Mouse (Mus musculus) heart, embryonic 16.5 days (tissue): ENCODE measurements around the gene Klhl30. TPM values are rescaled to one million over a fixed set of nuclear protein-coding genes. Genes with fewer than 3 reads are reported as not detected.

ENCODE experiments used
- ATAC-seq: fragments of 200-750 bp; cut with Nextera tagmentation; replicated peaks from 2 replicates; pipeline ENCODE4 v1.8.0; 2017; ENCODE audit warnings: moderate number of reproducible peaks; ENCODE audit not compliant: insufficient read depth, low FRiP score; ENCODE audit errors: extremely low read depth
- H3K27ac ChIP-seq: fragments of 300-500 bp; sonication (generic); 2 replicates; pipeline ENCODE4 v1.5.1; 2014; ENCODE audit warnings: mild to moderate bottlenecking, low read length, control low read depth, moderate library complexity
- H3K27me3 ChIP-seq: fragments of 300-500 bp; sonication (generic); 2 replicates; pipeline ENCODE4 v1.6.1; 2014; ENCODE audit warnings: low read length, mixed read lengths; ENCODE audit not compliant: control insufficient read depth, insufficient read depth
- H3K36me3 ChIP-seq: fragments of 300-500 bp; sonication (generic); 2 replicates; pipeline ENCODE4 v1.6.1; 2014; ENCODE audit not compliant: control insufficient read depth, insufficient read depth
- H3K4me1 ChIP-seq: fragments of 300-500 bp; sonication (generic); 2 replicates; pipeline ENCODE4 v1.6.1; 2014; ENCODE audit warnings: low read length, mixed read lengths; ENCODE audit not compliant: control insufficient read depth, insufficient read depth
- H3K4me2 ChIP-seq: fragments of 300-500 bp; sonication (generic); 2 replicates; pipeline ENCODE4 v1.6.1; 2014; ENCODE audit warnings: low read depth, mild to moderate bottlenecking, control low read depth, low read length
- H3K4me3 ChIP-seq: fragments of 300-500 bp; sonication (generic); 2 replicates; pipeline ENCODE4 v1.5.1; 2014; ENCODE audit warnings: mild to moderate bottlenecking, control low read depth, low read length
- H3K9ac ChIP-seq: fragments of 300-500 bp; sonication (generic); 2 replicates; pipeline ENCODE4 v1.6.1; 2014; ENCODE audit warnings: low read length, control low read depth
- H3K9me3 ChIP-seq: fragments of 300-500 bp; sonication (generic); replicated peaks from 2 replicates; pipeline ENCODE4 v1.6.1; 2016; ENCODE audit warnings: low read length; ENCODE audit not compliant: control insufficient read depth
- WGBS: fragments of 180-500 bp; shearing (Covaris S2); extraction: QIAGEN DNeasy Blood & Tissue Kit; methylation state at CpG from one replicate; pipeline ENCODE4 v1.1.7; 2014; 5-methylcytosine and 5-hydroxymethylcytosine counted together
- polyA plus RNA-seq: library from polyadenylated mRNA; unstranded; fragments of >200 nt; fragmentation: Nextera tagmentation; extraction: Ambion mirVana; gene quantifications from 2 replicates; pipeline ENCODE4 v1.2.1, GENCODE M21; 2015

Gene Klhl30
- polyA plus RNA-seq, 1 experiment from 2014 or later: 51.4 TPM

DNA sequence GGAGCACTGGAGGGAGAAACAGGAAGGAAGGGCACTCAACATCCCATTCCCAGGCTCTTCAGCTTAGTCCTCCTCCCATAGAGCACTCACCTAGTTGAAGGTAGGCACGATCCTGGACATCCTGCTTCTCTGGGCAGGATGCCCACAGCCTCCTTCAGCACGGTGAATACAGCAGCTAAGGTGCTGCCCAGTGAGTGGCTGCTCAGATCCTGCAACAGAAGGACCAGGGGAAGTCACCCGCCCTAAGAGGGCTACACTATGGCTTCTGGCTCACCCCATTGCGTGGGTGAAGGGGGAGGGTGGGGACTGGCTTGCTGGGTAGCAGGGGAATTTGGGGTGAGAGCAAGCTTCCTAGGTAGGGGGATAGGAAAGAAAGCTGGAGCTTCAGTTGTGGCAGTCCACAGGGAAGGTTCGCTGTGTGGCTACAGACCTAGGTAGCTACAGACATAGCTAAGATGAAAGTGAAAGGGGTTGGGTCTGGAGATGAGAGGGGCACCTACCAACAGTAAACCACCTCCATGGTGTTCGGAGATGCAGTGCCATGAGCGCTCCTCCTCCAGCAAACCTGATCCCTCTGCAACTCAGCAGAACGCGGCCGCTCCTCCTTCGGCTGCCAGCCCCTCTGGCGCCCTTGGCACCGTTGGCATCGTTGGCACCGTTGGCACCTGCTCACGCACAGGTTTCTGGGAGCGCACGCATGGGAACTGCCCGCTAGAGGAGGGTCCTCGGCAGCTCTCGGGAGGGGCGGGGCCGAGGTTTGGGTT, 54.8 kb downstream of the Klhl30 start:
- no peaks in the 10 kb centered on the region for H3K4me1 ChIP-seq
- 0 out of 2 replicates have a peak, but pooled peaks have one; percentile 28 for ATAC-seq
- no peak overlapping the region for H3K4me2 ChIP-seq
- H3K27ac ChIP-seq: no peak overlapping the region
- H3K27me3 ChIP-seq: no peaks in the 10 kb centered on the region
- no peak overlapping the region for H3K9ac ChIP-seq
- no peaks in the 10 kb centered on the region for H3K9me3 ChIP-seq
- 53% methylated on average over 23 of the region's 23 CpGs for WGBS
- H3K4me3 ChIP-seq: no peak overlapping the region
- no peaks in the 10 kb centered on the region for H3K36me3 ChIP-seq

DNA sequence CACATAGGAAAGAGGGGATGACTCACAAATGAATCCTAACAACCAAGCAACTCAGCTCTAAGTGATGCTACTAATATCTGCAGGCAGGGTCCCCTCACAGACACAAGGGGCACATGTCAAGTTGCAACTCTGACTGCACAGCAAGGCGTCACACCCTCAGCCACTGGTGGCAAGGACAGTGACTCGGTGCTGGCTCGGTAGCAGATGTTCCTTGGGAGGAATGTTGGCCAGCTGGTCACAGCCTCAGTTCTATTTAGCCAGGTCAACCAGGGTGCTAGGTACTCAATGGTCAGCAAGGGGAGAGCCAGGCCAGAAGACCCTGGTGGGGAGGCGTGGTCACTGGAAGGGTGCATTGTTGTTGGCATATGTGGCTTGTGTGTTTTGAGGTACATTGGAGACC, 57.0 kb downstream of the Klhl30 start:
- Histone ChIP-seq H3K4me2 (no peak overlapping the region), H3K9ac (no peak overlapping the region), H3K9me3 (no peaks in the 10 kb centered on the region), H3K27ac (no peak overlapping the region), H3K36me3 (no peaks in the 10 kb centered on the region), H3K4me3 (no peak overlapping the region), H3K27me3 (no peaks in the 10 kb centered on the region), H3K4me1 (peaks cover 10% of the 10 kb centered on the region)
- 63% methylated on average over 4 of the region's 4 CpGs for WGBS
- no peak for ATAC-seq

DNA sequence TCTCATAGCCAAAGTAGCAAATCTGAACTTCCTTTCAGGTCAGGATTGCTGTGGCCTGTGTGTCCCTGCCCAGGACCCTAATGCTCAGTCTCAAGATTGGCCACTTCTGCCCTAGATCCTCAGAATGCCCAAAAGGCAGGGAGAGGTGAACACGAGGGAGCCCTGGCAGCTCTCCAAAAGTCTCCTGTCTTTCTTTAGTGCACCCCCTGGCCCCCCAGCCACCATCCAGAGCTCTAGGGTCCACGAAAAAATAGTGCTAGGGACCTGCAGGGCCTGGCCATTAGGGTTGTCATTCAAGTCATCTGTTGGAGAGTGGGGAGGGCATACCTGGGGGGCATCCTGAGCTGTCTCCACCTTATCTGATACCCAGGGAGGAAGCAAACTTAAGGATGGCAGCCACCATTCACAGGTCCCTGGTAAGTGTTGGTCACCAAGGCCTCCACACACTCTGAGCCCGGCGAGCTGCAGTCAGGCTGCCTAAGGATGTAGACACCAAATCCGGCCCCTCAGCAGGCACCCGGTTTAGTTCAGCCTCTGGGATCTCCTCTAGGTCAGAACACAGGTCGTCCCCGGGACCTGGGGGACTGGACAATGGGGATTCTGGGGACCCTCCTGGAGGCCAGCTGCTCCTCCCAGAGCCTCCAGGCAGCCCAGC, 60.9 kb downstream of the Klhl30 start:
- 66% methylated on average over 8 of the region's 8 CpGs for WGBS
- peaks cover 22% of the 10 kb centered on the region for H3K4me1 ChIP-seq
- no peak for ATAC-seq
- H3K9ac ChIP-seq: peak overlapping the region; percentile 81
- H3K27me3 ChIP-seq: no peaks in the 10 kb centered on the region
- H3K9me3 ChIP-seq: no peaks in the 10 kb centered on the region
- peaks cover 3% of the 10 kb centered on the region; the same call in 1 of the 2 replicates for H3K36me3 ChIP-seq
- H3K4me2 ChIP-seq: peak overlapping the region; percentile 97
- no peak overlapping the region for H3K27ac ChIP-seq
- peak overlapping the region; percentile 86 for H3K4me3 ChIP-seq

Other genes with a start within 250 kb of the Klhl30 start
- 3.2 TPM in 2 replicates for gene Rbm44, start 205.9 kb upstream of the Klhl30 start, polyA plus RNA-seq
- 59.3 and 61.0 TPM in 2 replicates for gene Ramp1, start 171.2 kb upstream of the Klhl30 start, polyA plus RNA-seq
- gene Ube2f, start 100.7 kb upstream of the Klhl30 start, polyA plus RNA-seq: 68.9 and 71.7 TPM in 2 replicates
- gene Scly, start 52.7 kb upstream of the Klhl30 start, polyA plus RNA-seq: 16.0 and 17.5 TPM in 2 replicates
- 0.04 and 0.07 TPM in 2 replicates for gene Espnl, start 28.9 kb upstream of the Klhl30 start, polyA plus RNA-seq
- 1.3 and 1.5 TPM in 2 replicates for gene Erfe, start 15.4 kb downstream of the Klhl30 start, polyA plus RNA-seq
- 112 and 113 TPM in 2 replicates for gene Ilkap, start 47.8 kb downstream of the Klhl30 start, polyA plus RNA-seq
- 105 and 117 TPM in 2 replicates for gene Hes6, start 63.0 kb downstream of the Klhl30 start, polyA plus RNA-seq
- 4.9 and 6.2 TPM in 2 replicates for gene Per2, start 108.3 kb downstream of the Klhl30 start, polyA plus RNA-seq
- 5.5 and 5.7 TPM in 2 replicates for gene Traf3ip1, start 143.6 kb downstream of the Klhl30 start, polyA plus RNA-seq
- 5.5 and 5.6 TPM in 2 replicates for gene Asb1, start 189.5 kb downstream of the Klhl30 start, polyA plus RNA-seq